ENCODE assay signal across 8 mouse cellular contexts in genomic region chr13:78428084-78428445, GRCm38 (mm10).
DNase-seq lines count a peak whose midpoint lies in the region; ATAC-seq and TF ChIP-seq lines count a peak whose summit lies in the region.

No protein-coding gene starts in this region.

- peak overlapping the region; percentile 10; the same call in 1 of the 2 replicates for H3K27ac ChIP-seq in kidney, embryonic 15.5 days
- peak overlapping the region; percentile 83 for H3K27ac ChIP-seq in embryonic facial prominence, embryonic 14.5 days (replicated peaks; ENCODE audit: low read depth, low read length)
- H3K27ac ChIP-seq in hindbrain, embryonic 14.5 days, result peak overlapping the region; percentile 70
- H3K27ac ChIP-seq in midbrain, embryonic 13.5 days, result peak overlapping the region; percentile 76
- no peak overlapping the region for H3K27ac ChIP-seq in cerebellum, adult 2 months (ENCODE audit: insufficient read depth, low read length)

- H3K4me2 ChIP-seq in kidney, embryonic 15.5 days, result peak overlapping the region; percentile 62
- H3K4me2 ChIP-seq in embryonic facial prominence, embryonic 14.5 days (ENCODE audit: low read depth, low read length), result peak overlapping the region; percentile 57
- peak overlapping the region; percentile 55 for H3K4me2 ChIP-seq in hindbrain, embryonic 14.5 days (replicated peaks)
- peak overlapping the region; percentile 60 for H3K4me2 ChIP-seq in midbrain, embryonic 13.5 days (replicated peaks)

- no peak for TF ChIP-seq CTCF in cerebellum, adult 2 months (IDR thresholded peaks at IDR 0.05; ENCODE audit: borderline replicate concordance, insufficient read depth, low read depth, low read length)

- DNase-seq in kidney, postnatal 36 days, result no peak
- DNase-seq in embryonic facial prominence, embryonic 14.5 days (ENCODE audit: low spot score), result no peak
- DNase-seq in hindbrain, embryonic 14.5 days (ENCODE audit: low spot score), result no peak
- DNase-seq in left cerebral cortex, adult 9 months (ENCODE audit: low spot score in 2 of 2), result no peak
- no peak for DNase-seq in cerebellum, adult 2 months

- no peak for TF ChIP-seq POLR2A in cerebellum, adult 2 months (IDR thresholded peaks at IDR 0.05; ENCODE audit: borderline replicate concordance, insufficient read depth, low read length)

- H3K4me1 ChIP-seq in kidney, embryonic 15.5 days, result peaks cover 17% of the 10 kb centered on the region
- H3K4me1 ChIP-seq in embryonic facial prominence, embryonic 14.5 days (ENCODE audit: control insufficient read depth, insufficient read depth, low read length), result peaks cover 17% of the 10 kb centered on the region
- H3K4me1 ChIP-seq in hindbrain, embryonic 14.5 days (replicated peaks; ENCODE audit: control insufficient read depth, insufficient read depth, low read length), result peaks cover 19% of the 10 kb centered on the region
- H3K4me1 ChIP-seq in midbrain, embryonic 13.5 days (replicated peaks), result peaks cover 25% of the 10 kb centered on the region
- 0 out of 2 replicates have a peak, but pooled peaks cover 3% of the 10 kb centered on the region for H3K4me1 ChIP-seq in cerebellum, adult 2 months (ENCODE audit: control insufficient read depth, insufficient read depth, low read length)

- no peaks in the 10 kb centered on the region for H3K27me3 ChIP-seq in kidney, embryonic 15.5 days
- no peaks in the 10 kb centered on the region for H3K27me3 ChIP-seq in embryonic facial prominence, embryonic 14.5 days (replicated peaks; ENCODE audit: control insufficient read depth, insufficient read depth, low read length)
- H3K27me3 ChIP-seq in hindbrain, embryonic 14.5 days (ENCODE audit: control insufficient read depth, insufficient read depth, low read length), result no peaks in the 10 kb centered on the region
- no peaks in the 10 kb centered on the region for H3K27me3 ChIP-seq in midbrain, embryonic 13.5 days
- no peaks in the 10 kb centered on the region for H3K27me3 ChIP-seq in cerebellum, adult 2 months (ENCODE audit: control insufficient read depth, insufficient read depth, low read length)

- 10% methylated on average over 9 of the region's 9 CpGs for whole genome bisulfite sequencing in kidney, embryonic 15.5 days
- 9% methylated on average over 9 of the region's 9 CpGs for WGBS in embryonic facial prominence, embryonic 14.5 days
- WGBS in hindbrain, embryonic 14.5 days, result 7% methylated on average over 9 of the region's 9 CpGs
- WGBS in midbrain, embryonic 13.5 days, result 2% methylated on average over 9 of the region's 9 CpGs
- 27% methylated on average over 9 of the region's 9 CpGs for WGBS in cerebellum, adult 2 months

- no peaks in the 10 kb centered on the region for H3K36me3 ChIP-seq in kidney, embryonic 15.5 days
- H3K36me3 ChIP-seq in embryonic facial prominence, embryonic 14.5 days (ENCODE audit: control insufficient read depth, insufficient read depth, low read length), result no peaks in the 10 kb centered on the region
- no peaks in the 10 kb centered on the region for H3K36me3 ChIP-seq in hindbrain, embryonic 14.5 days (replicated peaks; ENCODE audit: control insufficient read depth, insufficient read depth)
- H3K36me3 ChIP-seq in midbrain, embryonic 13.5 days, result no peaks in the 10 kb centered on the region

- peak; percentile 17; the same call in 1 of the 2 replicates for ATAC-seq in kidney, embryonic 15.5 days (replicated peaks; ENCODE audit: low FRiP score)
- peak; percentile 15; the same call in 1 of the 2 replicates for ATAC-seq in embryonic facial prominence, embryonic 14.5 days (ENCODE audit: low read depth)
- no peak; the same call in 1 of the 2 replicates for ATAC-seq in hindbrain, embryonic 14.5 days (ENCODE audit: low FRiP score)
- ATAC-seq in midbrain, embryonic 13.5 days, result no peak
- no peak for ATAC-seq in megakaryocyte progenitor cell, adult 5-6 weeks (replicated peaks; ENCODE audit: poor library complexity)

- H3K4me3 ChIP-seq in kidney, embryonic 15.5 days (replicated peaks), result peak overlapping the region; percentile 28
- peak overlapping the region; percentile 31 for H3K4me3 ChIP-seq in embryonic facial prominence, embryonic 14.5 days (ENCODE audit: low read depth, low read length)
- H3K4me3 ChIP-seq in hindbrain, embryonic 14.5 days (replicated peaks; ENCODE audit: low read length), result peak overlapping the region; percentile 18
- peak overlapping the region; percentile 34 for H3K4me3 ChIP-seq in midbrain, embryonic 13.5 days (replicated peaks)
- H3K4me3 ChIP-seq in cerebellum, adult 2 months (replicated peaks; ENCODE audit: insufficient read depth, low read depth, low read length), result no peak overlapping the region

- H3K9ac ChIP-seq in kidney, embryonic 15.5 days, result 0 out of 2 replicates have a peak overlapping the region, but pooled peaks have one; percentile 33
- H3K9ac ChIP-seq in embryonic facial prominence, embryonic 14.5 days (ENCODE audit: low read depth, low read length), result peak overlapping the region; percentile 45
- H3K9ac ChIP-seq in hindbrain, embryonic 14.5 days, result 0 out of 2 replicates have a peak overlapping the region, but pooled peaks have one; percentile 26
- 0 out of 2 replicates have a peak overlapping the region, but pooled peaks have one; percentile 55 for H3K9ac ChIP-seq in midbrain, embryonic 13.5 days (replicated peaks)

- H3K9me3 ChIP-seq in kidney, embryonic 15.5 days (replicated peaks), result no peaks in the 10 kb centered on the region
- no peaks in the 10 kb centered on the region for H3K9me3 ChIP-seq in embryonic facial prominence, embryonic 14.5 days (ENCODE audit: control insufficient read depth, low read length)
- H3K9me3 ChIP-seq in hindbrain, embryonic 14.5 days (ENCODE audit: control insufficient read depth, low read length), result no peaks in the 10 kb centered on the region
- H3K9me3 ChIP-seq in midbrain, embryonic 13.5 days, result no peaks in the 10 kb centered on the region

Comparison
In these comparisons a context has a peak if more than half of its experiments do, and no peak if none do; other contexts are left out.
1. ATAC-seq: peak in kidney, embryonic 15.5 days (single experiment) and embryonic facial prominence, embryonic 14.5 days (single experiment); none in hindbrain, embryonic 14.5 days (single experiment), midbrain, embryonic 13.5 days (single experiment) and megakaryocyte progenitor cell, adult 5-6 weeks (single experiment).
2. Peak in every context shown above with its lines, with median percentiles within 50 percentile points of each other: H3K4me2 ChIP-seq and H3K9ac ChIP-seq.